Mouse (Mus musculus): ENCODE measurements around the gene Slc16a4.
"Not testable (repeated sequence)": the region's sequence is repeated elsewhere in the genome, so short reads cannot be mapped to it uniquely, and the experiment has no call there.

The Slc16a4 gene

DNA sequence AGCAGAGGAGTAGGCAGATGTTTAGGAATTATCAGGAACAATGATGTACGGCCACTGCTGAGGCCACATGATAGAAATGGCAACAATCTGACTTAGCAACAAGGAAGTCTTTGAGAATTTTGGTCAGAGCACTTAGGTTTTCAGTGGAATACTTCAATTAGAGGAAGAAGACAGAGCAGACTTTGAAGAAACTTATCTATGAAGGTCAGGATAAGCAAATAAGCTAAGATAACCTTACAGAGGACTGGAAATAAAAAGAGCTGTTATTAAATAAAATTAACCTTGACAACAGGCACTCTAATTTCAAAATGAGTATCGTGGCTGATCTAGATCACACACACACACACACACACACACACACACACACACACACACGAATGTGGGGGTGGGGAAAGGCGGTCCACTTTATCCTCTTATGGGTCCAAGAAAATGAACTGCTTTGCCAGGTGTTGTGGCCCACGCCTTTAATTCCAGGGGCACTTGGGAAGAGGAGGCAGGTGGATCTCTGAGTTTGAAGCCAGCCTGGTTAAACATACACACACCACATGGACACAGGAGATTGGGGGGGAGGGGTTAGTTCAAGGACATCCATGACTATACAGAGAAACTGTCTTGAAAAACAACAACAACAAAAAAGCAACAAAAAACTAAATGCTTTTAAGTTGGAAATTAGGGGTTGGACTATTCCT lies 4.8 kb downstream of the Slc16a4 start:
- DNase-seq (ENCODE audit: low spot score) = no peak

- not testable (repeated sequence) for DNase-seq (ENCODE audit: low spot score)
Measured at GRCm38 (mm10) chr3:107296917-107297316, 5.9 kb downstream of the Slc16a4 start.

- DNase-seq (ENCODE audit: low spot score) = no peak
Measured at GRCm38 (mm10) chr3:107317338-107317737, 26.3 kb downstream of the Slc16a4 start.

- no peak for DNase-seq (ENCODE audit: low spot score)
Measured at GRCm38 (mm10) chr3:107321141-107321540, 30.1 kb downstream of the Slc16a4 start.

GRCm38 (mm10) chr3:107321776-107322175 lies 30.7 kb downstream of the Slc16a4 start:
- DNase-seq (ENCODE audit: low spot score) = no peak

DNA sequence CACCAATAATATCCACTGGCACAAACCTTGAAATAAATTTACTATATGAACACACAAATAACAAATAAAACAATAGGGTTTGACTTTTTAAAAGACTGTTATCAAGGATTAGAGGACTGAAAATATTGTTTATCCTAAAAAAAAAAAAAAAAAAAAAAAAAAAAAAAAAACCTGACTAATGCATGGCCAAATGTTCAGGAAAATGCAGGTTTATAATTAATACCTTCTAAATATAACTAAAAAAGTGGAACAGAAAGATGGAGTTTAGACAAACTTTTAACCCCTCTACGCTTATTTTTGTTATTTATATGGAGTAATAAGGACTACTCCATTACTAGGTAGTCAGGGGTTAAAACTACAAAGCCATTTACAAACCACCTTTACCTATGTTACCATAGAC lies 35.4 kb downstream of the Slc16a4 start:
- no peak for DNase-seq (ENCODE audit: low spot score)

GRCm38 (mm10) chr3:107330503-107331424 lies 39.7 kb downstream of the Slc16a4 start:
- DNase-seq (ENCODE audit: low spot score) = no peak

DNA sequence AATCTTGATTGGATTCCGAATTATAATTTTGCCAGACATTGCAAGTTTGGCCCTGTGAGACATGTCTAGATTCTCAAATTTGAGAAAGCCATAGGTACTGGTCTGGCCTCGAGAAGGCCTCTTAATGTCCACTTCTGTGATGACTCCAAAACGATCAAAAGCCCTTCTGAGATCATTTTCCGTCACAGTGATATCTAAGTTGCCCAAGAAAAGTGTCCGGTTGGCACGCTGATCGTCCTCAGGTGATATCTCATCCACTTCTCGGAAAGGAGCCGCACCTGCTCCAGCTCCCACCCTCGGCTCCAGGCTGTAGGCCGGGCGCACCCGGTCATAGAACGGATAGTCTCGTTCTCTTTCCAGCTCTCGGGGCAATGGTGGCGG lies 40.7 kb downstream of the Slc16a4 start:
- DNase-seq (ENCODE audit: low spot score) = no peak

DNA sequence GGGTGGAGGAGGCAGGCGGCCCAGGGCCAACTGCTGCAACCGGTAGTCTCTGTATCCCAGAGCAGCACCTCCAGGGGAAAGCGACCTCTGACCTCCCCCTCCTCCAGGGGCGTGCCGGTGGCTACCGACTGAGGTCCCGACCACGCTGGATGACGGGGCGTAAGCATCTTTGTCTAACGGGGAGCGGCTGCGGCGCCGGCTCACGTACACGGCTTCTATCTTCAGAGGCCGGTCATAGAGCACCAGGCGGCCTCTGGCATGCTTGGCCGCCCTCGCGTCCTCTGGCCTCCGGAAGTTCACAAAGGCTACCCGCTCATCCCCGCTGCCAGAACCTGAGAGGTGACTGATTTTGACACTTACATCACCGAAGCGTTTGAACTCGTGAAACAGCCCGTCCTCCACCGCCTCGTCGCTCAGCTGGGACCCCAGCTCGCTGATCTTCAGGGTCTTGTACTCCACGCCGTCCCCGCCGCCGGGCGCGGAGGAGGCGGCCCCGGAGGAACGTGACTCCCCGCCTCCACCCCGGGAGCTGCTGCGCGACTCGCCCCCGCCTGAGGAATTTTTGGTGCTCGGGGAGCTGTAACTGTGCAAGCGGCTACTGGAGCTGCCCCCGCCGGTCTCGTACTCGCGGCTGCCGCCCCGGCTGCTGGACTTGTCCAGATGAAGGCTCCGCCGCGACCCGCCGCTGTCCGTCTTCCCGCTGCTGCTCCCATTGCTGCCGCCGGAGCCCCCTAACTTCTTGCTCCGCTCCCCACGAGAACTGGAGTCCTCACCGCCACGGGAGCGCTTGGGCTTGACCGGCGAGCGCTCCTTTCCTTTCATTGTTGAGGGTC lies 41.3 kb downstream of the Slc16a4 start:
- DNase-seq (ENCODE audit: low spot score) = peak; percentile 26

GRCm38 (mm10) chr3:107332960-107333380 lies 41.9 kb downstream of the Slc16a4 start:
- DNase-seq (ENCODE audit: low spot score) = peak; percentile 97

DNA sequence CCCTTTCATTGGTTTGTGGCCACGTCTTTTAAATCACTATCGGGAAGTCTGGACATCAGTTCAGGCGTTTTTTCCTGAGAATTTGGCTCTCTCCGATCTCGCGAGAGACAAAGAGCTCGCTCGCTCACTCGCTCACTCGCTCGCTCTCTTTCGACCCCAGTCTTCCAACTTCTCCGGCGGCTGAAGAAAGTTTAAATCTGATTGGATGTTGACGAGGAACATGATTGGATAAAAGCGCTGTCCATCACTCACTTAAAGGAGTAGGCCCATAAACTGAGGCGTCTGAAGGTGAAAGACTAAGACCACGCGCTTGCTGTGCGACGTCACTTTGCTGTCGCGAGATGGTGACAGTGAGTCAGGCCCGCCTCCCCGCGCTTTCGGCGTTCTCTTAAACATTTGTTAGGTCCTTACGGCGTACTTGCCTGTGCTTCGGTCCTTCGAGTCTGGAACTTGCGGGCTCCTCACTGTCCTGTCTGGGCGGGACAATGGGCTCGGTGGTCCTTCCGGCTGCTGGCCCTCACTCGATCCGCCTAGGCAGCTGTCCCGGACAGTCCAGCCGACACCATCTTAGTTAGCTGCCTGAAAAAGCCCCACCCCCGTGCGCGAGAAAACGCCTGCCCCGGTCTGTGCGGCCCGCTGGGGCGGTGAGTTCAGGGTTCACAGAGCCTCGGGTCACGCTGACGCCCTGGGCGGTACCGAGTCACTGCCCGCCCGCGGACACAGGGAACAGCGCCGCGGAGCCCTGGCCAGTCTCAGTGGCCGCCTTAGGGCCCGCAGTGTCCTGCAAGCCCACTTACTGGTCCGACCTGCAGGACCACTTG lies 42.6 kb downstream of the Slc16a4 start, which contains the start of gene Rbm15:
Rbm15 (minus strand) TSS at position 293 of the 821 bp plus-strand sequence.
- DNase-seq (ENCODE audit: low spot score) = peak; percentile 96

GRCm38 (mm10) chr3:107334202-107334934 lies 43.3 kb downstream of the Slc16a4 start:
- no peak for DNase-seq (ENCODE audit: low spot score)

GRCm38 (mm10) chr3:107343971-107344370 lies 52.9 kb downstream of the Slc16a4 start:
- no peak for DNase-seq (ENCODE audit: low spot score)

- DNase-seq (ENCODE audit: low spot score) = no peak
Measured at GRCm38 (mm10) chr3:107345033-107345725, 54.1 kb downstream of the Slc16a4 start.

GRCm38 (mm10) chr3:107349006-107349405 lies 58.0 kb downstream of the Slc16a4 start:
- DNase-seq (ENCODE audit: low spot score) = no peak

DNA sequence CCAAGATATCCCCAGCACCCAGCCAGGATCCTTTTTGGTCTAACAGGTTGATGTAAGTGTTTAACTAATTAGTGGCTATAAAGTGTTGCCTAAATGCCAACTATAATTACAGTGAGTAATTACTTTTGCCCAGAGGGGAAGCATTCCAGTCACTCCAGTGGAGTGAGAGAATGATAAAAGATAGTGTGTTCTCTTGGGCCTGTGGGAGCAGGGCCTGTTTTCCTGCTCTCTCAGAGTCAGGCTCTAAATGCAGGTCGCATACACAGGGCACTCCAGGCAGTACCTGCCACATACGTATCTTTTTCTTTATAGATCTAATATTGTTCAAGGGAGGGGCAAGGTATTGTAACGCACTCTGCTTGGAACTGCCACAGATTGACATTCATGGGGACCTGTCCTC lies 60.7 kb downstream of the Slc16a4 start:
- no peak for DNase-seq (ENCODE audit: low spot score)

DNA sequence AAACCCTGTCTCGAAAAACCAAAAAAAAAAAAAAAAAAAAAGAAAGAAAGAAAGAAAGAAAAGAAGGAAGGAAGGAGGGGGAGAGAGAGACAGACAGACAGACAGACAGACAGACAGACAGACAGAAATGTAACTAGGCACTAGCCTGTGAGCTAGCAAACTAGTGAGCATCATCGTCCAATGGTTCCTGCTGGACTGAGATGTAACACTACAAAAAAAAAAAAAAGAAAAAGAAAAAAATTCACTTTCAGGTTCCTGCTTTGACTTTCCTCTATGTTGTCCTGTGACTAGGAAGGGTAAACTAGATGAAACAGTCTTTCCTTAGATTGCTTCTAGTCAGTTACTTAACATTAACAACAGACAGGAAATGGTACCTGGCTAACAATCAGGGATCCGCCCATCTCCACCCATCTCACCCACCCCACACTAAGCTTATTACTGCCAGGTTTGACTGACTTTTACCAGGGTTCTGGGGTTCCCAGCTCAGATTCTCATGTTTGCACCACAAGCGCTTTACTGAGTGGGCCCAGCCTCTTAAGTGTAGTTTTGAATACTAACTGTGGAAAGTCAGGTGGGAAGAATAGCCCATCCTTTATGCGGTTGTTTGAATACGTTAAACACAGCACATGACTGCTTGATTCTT lies 64.7 kb downstream of the Slc16a4 start:
- no peak for DNase-seq (ENCODE audit: low spot score)

- DNase-seq (ENCODE audit: low spot score) = peak; percentile 56
Measured at GRCm38 (mm10) chr3:107356964-107357441, 66.0 kb downstream of the Slc16a4 start.

DNA sequence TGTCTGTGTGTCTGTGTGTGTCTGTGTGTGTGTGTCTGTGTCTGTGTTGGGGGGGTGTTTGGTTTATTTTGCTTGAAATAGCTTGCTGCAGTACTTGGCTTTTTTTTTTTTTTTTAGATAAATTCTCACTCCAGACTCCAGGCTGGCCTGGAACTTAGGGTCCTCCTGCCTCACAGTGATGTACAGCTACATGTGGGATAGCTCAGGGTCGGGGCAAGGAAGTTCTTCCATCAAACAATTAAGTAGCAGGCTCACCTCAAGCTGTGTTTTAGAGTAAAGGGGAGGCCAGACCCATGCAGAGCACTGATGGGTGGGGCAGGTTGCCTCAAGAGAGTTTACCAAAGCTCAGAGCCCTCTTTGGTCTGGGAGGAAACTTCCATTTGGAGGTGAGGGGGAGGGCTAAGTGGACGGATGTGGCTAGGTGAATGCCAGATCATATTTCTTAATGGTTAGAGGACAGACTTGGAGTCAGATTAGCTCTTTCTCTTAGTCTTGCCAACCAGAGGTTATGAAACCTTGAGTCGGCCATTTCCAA lies 66.7 kb downstream of the Slc16a4 start:
- no peak for DNase-seq (ENCODE audit: low spot score)
